Mouse (Mus musculus) midbrain, embryonic 10.5 days (tissue): Measurements from ENCODE around the gene Ticam1. TPM values are rescaled to one million over a fixed set of nuclear protein-coding genes. Genes with fewer than 3 reads are reported as not detected.

Source experiments
- microRNA counts: library from miRNA; unstranded; fragments of <30 nt; microRNA quantifications from one replicate; lab custom pipeline; 2017
- microRNA-seq: library from miRNA; unstranded; fragments of <30 nt; microRNA quantifications from one replicate; pipeline ENCODE4, GENCODE M21; 2017
- polyA plus RNA-seq: library from polyadenylated mRNA; unstranded; fragments of >200 nt; fragmentation: Nextera tagmentation; extraction: Ambion mirVana; gene quantifications from 2 replicates; pipeline ENCODE4 v1.2.1, GENCODE M21; 2016

Gene Ticam1
- polyA plus RNA-seq, 1 experiment from 2014 or later: 2.4 TPM

MicroRNAs within 50 kb of the gene (microRNA counts, 519-probe panel; counts per million panel counts)
- microRNA mmu-miR-7b (lab: Ali Mortazavi, UCI): not detected

Small RNA genes lying within 50 kb of the gene (microRNA-seq; reads per million reads assigned to microRNA genes)
- 101 reads per million, percentile 51 among the genes with 10 or more reads in this experiment for gene Mir7b

Other genes with a start within 250 kb of the Ticam1 start
- gene Sh3gl1, start 240.2 kb downstream of the Ticam1 start, polyA plus RNA-seq: 161 and 162 TPM in 2 replicates
- 45.4 and 49.3 TPM in 2 replicates for gene Chaf1a, start 236.3 kb downstream of the Ticam1 start, polyA plus RNA-seq
- 35.7 and 41.2 TPM in 2 replicates for gene Ubxn6, start 201.8 kb downstream of the Ticam1 start, polyA plus RNA-seq
- 188 and 191 TPM in 2 replicates for gene Hdgfl2, start 197.2 kb downstream of the Ticam1 start, polyA plus RNA-seq
- 0.04 and 0.11 TPM in 2 replicates for gene Plin4, start 167.0 kb downstream of the Ticam1 start, polyA plus RNA-seq
- gene Plin5, start 159.2 kb downstream of the Ticam1 start, polyA plus RNA-seq: 0.11 and 0.21 TPM in 2 replicates
- not detected in 2 replicates for gene Lrg1, start 154.8 kb downstream of the Ticam1 start, polyA plus RNA-seq
- gene Sema6b, start 136.4 kb downstream of the Ticam1 start, polyA plus RNA-seq: 1.2 and 1.8 TPM in 2 replicates
- gene Tnfaip8l1, start 114.3 kb downstream of the Ticam1 start, polyA plus RNA-seq: 7.2 and 8.4 TPM in 2 replicates
- gene Mydgf, start 92.9 kb downstream of the Ticam1 start, polyA plus RNA-seq: 77.0 and 78.4 TPM in 2 replicates
- 45.6 and 46.9 TPM in 2 replicates for gene Dpp9, start 57.9 kb downstream of the Ticam1 start, polyA plus RNA-seq
- gene Fem1a, start 20.0 kb downstream of the Ticam1 start, polyA plus RNA-seq: 11.7 and 15.1 TPM in 2 replicates
- 59.5 and 70.0 TPM in 2 replicates for gene Plin3, start 16.1 kb upstream of the Ticam1 start, polyA plus RNA-seq
- not detected in 2 replicates for gene Arrdc5, start 23.5 kb upstream of the Ticam1 start, polyA plus RNA-seq
- 291 and 321 TPM in 2 replicates for gene Uhrf1, start 26.5 kb upstream of the Ticam1 start, polyA plus RNA-seq
- 45.2 and 56.1 TPM in 2 replicates for gene Kdm4b, start 49.3 kb upstream of the Ticam1 start, polyA plus RNA-seq
- gene Ptprs, start 199.7 kb upstream of the Ticam1 start, polyA plus RNA-seq: 89.7 and 131 TPM in 2 replicates
- not detected in 2 replicates for gene Znrf4, start 235.6 kb upstream of the Ticam1 start, polyA plus RNA-seq